ENCODE assay signal across 10 mouse cellular contexts in the genomic region with DNA sequence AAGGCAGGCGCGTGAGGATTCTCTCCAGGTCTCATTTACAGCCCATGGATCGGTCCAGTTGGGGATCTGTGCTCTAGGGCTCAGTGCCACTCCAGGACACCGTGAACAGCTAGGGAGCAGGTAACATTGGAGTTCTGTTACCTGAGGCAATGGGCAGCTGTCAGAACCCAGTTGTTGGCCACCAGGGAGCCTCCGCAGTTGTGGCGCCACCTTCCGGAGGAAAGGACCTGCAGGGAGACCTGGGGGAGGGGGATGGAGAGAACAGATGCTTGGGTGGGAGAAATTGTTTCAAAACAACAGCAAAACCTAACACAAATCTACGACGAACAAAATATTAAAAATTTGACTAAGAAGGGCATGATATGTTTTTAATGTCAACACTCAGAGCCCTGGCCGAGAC. TPM values are rescaled to one million over a fixed set of nuclear protein-coding genes. Genes with fewer than 3 reads are reported as not detected.
DNase-seq lines count a peak whose midpoint lies in the region; ATAC-seq and TF ChIP-seq lines count a peak whose summit lies in the region.
"Had no signal": no experiment of that assay in that cellular context is flagged by ENCODE, and none has a peak within 500 bp of the region (broad histone marks: within the 10 kb centered on the region; RNA-seq: fewer than 3 reads in every experiment).

No protein-coding gene starts in this region.

- H3K9ac ChIP-seq in heart, adult 2 months (ENCODE audit: low read depth, low read length) = no peak overlapping the region
- H3K9ac ChIP-seq in forebrain, embryonic 14.5 days (ENCODE audit: low read length) = no peak overlapping the region
- H3K9ac ChIP-seq: forebrain, embryonic 15.5 days had no signal

- H3K79me2 ChIP-seq in heart, adult 2 months (replicated peaks; ENCODE audit: control insufficient read depth, insufficient read depth, low read length) = no peaks in the 10 kb centered on the region

- H3K4me3 ChIP-seq in heart, adult 2 months = no peak overlapping the region
- H3K4me3 ChIP-seq in testis, adult 2 months (ENCODE audit: control insufficient read depth, low read depth, low read length) = no peak overlapping the region; the same call in 1 of the 2 replicates
- H3K4me3 ChIP-seq in forebrain, embryonic 14.5 days (ENCODE audit: low read depth, low read length) = no peak overlapping the region
- H3K4me3 ChIP-seq: forebrain, embryonic 15.5 days had no signal

- H3K9me3 ChIP-seq in forebrain, embryonic 14.5 days (replicated peaks; ENCODE audit: control insufficient read depth, low read length) = no peaks in the 10 kb centered on the region
- H3K9me3 ChIP-seq: forebrain, embryonic 15.5 days had no signal

- no peaks in the 10 kb centered on the region for H3K27me3 ChIP-seq in heart, adult 2 months (ENCODE audit: control insufficient read depth, insufficient read depth, low read length)
- H3K27me3 ChIP-seq in testis, adult 2 months (ENCODE audit: control insufficient read depth, insufficient read depth, low read length) = no peaks in the 10 kb centered on the region
- H3K27me3 ChIP-seq in forebrain, embryonic 14.5 days (replicated peaks; ENCODE audit: control insufficient read depth, insufficient read depth, low read length) = no peaks in the 10 kb centered on the region
- H3K27me3 ChIP-seq: forebrain, embryonic 15.5 days had no signal

- no peak for DNase-seq in heart, adult 2 months
- no peak for DNase-seq in heart, adult 8-10 months (ENCODE audit: low spot score)
- DNase-seq in testis, postnatal 14 days (ENCODE audit: low spot score) = no peak
- DNase-seq in kidney, postnatal 25 days = peak; percentile 42 to 54
- peak; percentile 77 for DNase-seq in testis, postnatal 10 days (ENCODE audit: low spot score)
- no peak for DNase-seq in cerebellum, adult 9-10 months
- no peak for DNase-seq in forebrain, embryonic 14.5 days (ENCODE audit: low spot score)
- DNase-seq: cerebellum, postnatal 10 days had no signal

- H3K27ac ChIP-seq in heart, adult 2 months = no peak overlapping the region
- H3K27ac ChIP-seq in testis, adult 2 months (ENCODE audit: control insufficient read depth, insufficient read depth, low read depth, low read length) = peak overlapping the region; percentile 43; the same call in 1 of the 2 replicates
- H3K27ac ChIP-seq in forebrain, embryonic 14.5 days (ENCODE audit: low read depth, low read length) = no peak overlapping the region
- H3K27ac ChIP-seq: forebrain, embryonic 15.5 days had no signal

- no peaks in the 10 kb centered on the region for H3K36me3 ChIP-seq in heart, adult 2 months (ENCODE audit: control insufficient read depth, insufficient read depth, low read length)
- no peaks in the 10 kb centered on the region for H3K36me3 ChIP-seq in testis, adult 2 months (ENCODE audit: control insufficient read depth, insufficient read depth, low read length)
- no peaks in the 10 kb centered on the region for H3K36me3 ChIP-seq in forebrain, embryonic 14.5 days (ENCODE audit: control insufficient read depth, insufficient read depth, low read length)
- H3K36me3 ChIP-seq: forebrain, embryonic 15.5 days had no signal

- TF ChIP-seq EP300 in heart, adult 2 months (IDR thresholded peaks at IDR 0.05; ENCODE audit: insufficient read depth, low read depth, low read length) = no peak

- WGBS in heart, adult 2 months = 81% methylated on average over 10 of the region's 10 CpGs
- WGBS in forebrain, embryonic 14.5 days = 80% methylated on average over 10 of the region's 10 CpGs

- H3K4me1 ChIP-seq in heart, adult 2 months (ENCODE audit: control insufficient read depth, insufficient read depth, low read length) = no peaks in the 10 kb centered on the region
- H3K4me1 ChIP-seq in testis, adult 2 months (ENCODE audit: control insufficient read depth, insufficient read depth, low read length) = peaks cover 14% of the 10 kb centered on the region
- no peaks in the 10 kb centered on the region for H3K4me1 ChIP-seq in forebrain, embryonic 14.5 days (ENCODE audit: control insufficient read depth, insufficient read depth, low read length)
- H3K4me1 ChIP-seq: forebrain, embryonic 15.5 days had no signal

- TF ChIP-seq CTCF in heart, adult 2 months (IDR thresholded peaks at IDR 0.05) = peak; percentile 52
- TF ChIP-seq CTCF in testis, adult 2 months (IDR thresholded peaks at IDR 0.05; ENCODE audit: control insufficient read depth, insufficient read depth, insufficient replicate concordance, low read depth, low read length) = peak; percentile 15; the same call in 1 of the 2 replicates

- TF ChIP-seq POLR2A in heart, adult 2 months (IDR thresholded peaks at IDR 0.05; ENCODE audit: insufficient read depth, low read depth, low read length) = no peak
- TF ChIP-seq POLR2A in testis, adult 2 months (IDR thresholded peaks at IDR 0.05; ENCODE audit: control insufficient read depth, low read depth, low read length) = no peak

- intact Hi-C loops in heart, adult 2 months (cut with DNase I) = no loop called here

- ATAC-seq in forebrain, embryonic 14.5 days = no peak
- ATAC-seq: forebrain, embryonic 15.5 days had no signal

- no peak overlapping the region for H3K4me2 ChIP-seq in forebrain, embryonic 14.5 days (ENCODE audit: low read length)
- H3K4me2 ChIP-seq: forebrain, embryonic 15.5 days had no signal

RNA-seq across cellular contexts. Expression of a gene that starts 3.9 kb away (rescaled TPM):
- not detected for total RNA-seq in heart, adult 2 months (2021)
- polyA plus RNA-seq in heart, adult 2 months (2012; rRNA removed) = 0.26 and 0.62 TPM in 2 replicates
- 1 to 10 TPM in 1 of 4 experiments, not detected in 3; 1.0 TPM for total RNA-seq in heart, adult 8-10 months (2022)
- polyA plus RNA-seq in testis, adult 2 months (2012; rRNA removed) = 6.2 and 6.5 TPM in 2 replicates
- polyA plus RNA-seq in forebrain, embryonic 14.5 days (2014; fragmentation: Nextera tagmentation; extraction: Ambion mirVana) = not detected in 2 replicates
- polyA plus RNA-seq: forebrain, embryonic 15.5 days had no signal

RNA-seq across cellular contexts. Expression of a gene that starts 24.1 kb away (rescaled TPM):
- total RNA-seq in heart, adult 2 months (2021) = not detected
- not detected in 2 replicates for polyA plus RNA-seq in heart, adult 2 months (2012; rRNA removed)
- total RNA-seq in heart, adult 8-10 months (2022) = not detected
- 0.66 and 1.4 TPM in 2 replicates for polyA plus RNA-seq in testis, adult 2 months (2012; rRNA removed)
- polyA plus RNA-seq in forebrain, embryonic 14.5 days (2014; fragmentation: Nextera tagmentation; extraction: Ambion mirVana) = not detected in 2 replicates
- polyA plus RNA-seq: forebrain, embryonic 15.5 days had no signal

RNA-seq across cellular contexts. Expression of a gene that starts 28.7 kb away (rescaled TPM):
- total RNA-seq in heart, adult 2 months (2021) = 1 to 10 TPM; 7.5 to 8.1 TPM
- 10.0 and 15.5 TPM in 2 replicates for polyA plus RNA-seq in heart, adult 2 months (2012; rRNA removed)
- 10 to 100 TPM in 2 of 4 experiments, 1 to 10 TPM in 2; 7.9 to 10.7 (median 10.0) TPM for total RNA-seq in heart, adult 8-10 months (2022)
- polyA plus RNA-seq in testis, adult 2 months (2012; rRNA removed) = 7.8 and 8.0 TPM in 2 replicates
- polyA plus RNA-seq in forebrain, embryonic 14.5 days (2014; fragmentation: Nextera tagmentation; extraction: Ambion mirVana) = 8.3 and 10.2 TPM in 2 replicates

RNA-seq across cellular contexts. Expression of a gene that starts 31.4 kb away (rescaled TPM):
- 10 to 100 TPM; 20.4 to 24.9 TPM for total RNA-seq in heart, adult 2 months (2021)
- 12.5 and 20.9 TPM in 2 replicates for polyA plus RNA-seq in heart, adult 2 months (2012; rRNA removed)
- 10 to 100 TPM; 23.2 to 28.7 (median 25.0) TPM for total RNA-seq in heart, adult 8-10 months (2022)
- 11.3 and 12.2 TPM in 2 replicates for polyA plus RNA-seq in testis, adult 2 months (2012; rRNA removed)
- 3.6 and 4.6 TPM in 2 replicates for polyA plus RNA-seq in forebrain, embryonic 14.5 days (2014; fragmentation: Nextera tagmentation; extraction: Ambion mirVana)

RNA-seq across cellular contexts. Expression of a gene that starts 52.6 kb away (rescaled TPM):
- 10 to 100 TPM; 19.4 to 21.2 TPM for total RNA-seq in heart, adult 2 months (2021)
- 28.4 and 33.0 TPM in 2 replicates for polyA plus RNA-seq in heart, adult 2 months (2012; rRNA removed)
- total RNA-seq in heart, adult 8-10 months (2022) = 10 to 100 TPM; 18.1 to 21.4 (median 19.6) TPM
- polyA plus RNA-seq in testis, adult 2 months (2012; rRNA removed) = 56.1 and 57.6 TPM in 2 replicates
- polyA plus RNA-seq in forebrain, embryonic 14.5 days (2014; fragmentation: Nextera tagmentation; extraction: Ambion mirVana) = 44.0 and 49.3 TPM in 2 replicates

Comparison
In these comparisons a context has a peak if more than half of its experiments do, and no peak if none do; other contexts are left out.
1. DNase-seq: peak in kidney, postnatal 25 days (2 of 2) and testis, postnatal 10 days (single experiment); none in heart, adult 2 months (0 of 2), heart, adult 8-10 months (single experiment), testis, postnatal 14 days (single experiment), cerebellum, adult 9-10 months (single experiment) and forebrain, embryonic 14.5 days (single experiment).